Mouse (Mus musculus): ENCODE measurements around the gene Btbd9. TPM values are rescaled to one million over a fixed set of nuclear protein-coding genes. Genes with fewer than 3 reads are reported as not detected.
"Not testable (repeated sequence)": the region's sequence is repeated elsewhere in the genome, so short reads cannot be mapped to it uniquely, and the experiment has no call there.

The Btbd9 gene
- polyA plus RNA-seq, 1 experiment from 2014 or later, result 164 TPM

DNA sequence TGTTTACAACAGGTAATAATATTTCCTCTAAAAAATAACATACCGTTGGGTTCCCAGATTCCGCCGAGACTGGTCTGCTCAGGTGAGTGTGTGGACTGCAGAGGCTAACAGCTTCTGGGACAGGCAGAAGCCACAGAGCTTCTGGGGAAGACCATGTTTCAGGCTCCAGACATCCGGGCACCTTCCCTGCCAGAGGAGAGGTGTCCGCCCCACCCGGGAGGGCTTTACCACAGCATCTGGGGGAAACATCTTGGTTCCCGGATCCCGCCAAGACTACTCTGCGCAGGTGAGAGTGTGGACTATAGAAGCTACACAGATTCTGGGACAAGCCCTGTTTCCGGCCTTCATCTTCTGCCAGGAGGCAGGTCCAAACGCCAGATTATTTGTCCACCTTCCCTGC is 76.7 kb downstream of the Btbd9 start:
- peaks cover 14% of the 10 kb centered on the region for H3K4me1 ChIP-seq (ENCODE audit: control insufficient read depth, insufficient read depth, low read length)
- not testable (repeated sequence) for H3K36me3 ChIP-seq (ENCODE audit: control insufficient read depth, insufficient read depth, low read length); H3K4me2 ChIP-seq (ENCODE audit: low read length); H3K9ac ChIP-seq (ENCODE audit: low read depth, low read length); H3K4me3 ChIP-seq (ENCODE audit: low read depth, low read length); H3K27ac ChIP-seq (ENCODE audit: low read length); H3K27me3 ChIP-seq (ENCODE audit: control insufficient read depth, insufficient read depth, low read depth, low read length); H3K9me3 ChIP-seq (replicated peaks; ENCODE audit: control insufficient read depth, low read length, poor library complexity, severe bottlenecking); ATAC-seq
- 97% methylated on average over 11 of the region's 11 CpGs for WGBS

DNA sequence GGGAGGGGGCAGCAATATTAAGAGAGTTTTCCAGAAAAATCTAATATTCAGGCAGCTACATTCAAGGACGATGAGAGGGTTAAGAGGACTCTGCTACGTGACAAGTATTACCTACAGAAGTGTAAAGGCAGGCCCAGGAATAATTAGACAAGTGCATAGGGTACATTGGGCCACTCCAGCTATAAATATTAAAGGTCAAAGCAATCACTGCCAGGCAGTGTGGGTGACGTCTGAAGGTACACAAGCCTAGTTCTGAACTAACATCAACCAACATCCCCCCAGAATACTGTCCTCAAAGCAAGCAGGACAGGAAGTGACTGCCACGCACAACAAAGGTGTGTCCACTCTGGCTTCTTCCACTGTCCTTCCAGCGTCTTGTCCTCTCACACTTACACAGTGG is 77.5 kb downstream of the Btbd9 start:
- WGBS, result 76% methylated on average over 5 of the region's 5 CpGs
- no peak overlapping the region for H3K4me2 ChIP-seq (ENCODE audit: low read length)

GRCm38 (mm10) chr17:30498376-30498719 is 77.9 kb downstream of the Btbd9 start:
- Histone ChIP-seq H3K36me3 (ENCODE audit: control insufficient read depth, insufficient read depth, low read length) (no peaks in the 10 kb centered on the region), H3K9ac (ENCODE audit: low read depth, low read length) (no peak overlapping the region), H3K27ac (ENCODE audit: low read length) (peak overlapping the region; percentile 7; the same call in 1 of the 2 replicates), H3K27me3 (ENCODE audit: control insufficient read depth, insufficient read depth, low read depth, low read length) (no peaks in the 10 kb centered on the region), H3K4me3 (ENCODE audit: low read depth, low read length) (no peak overlapping the region), H3K4me2 (ENCODE audit: low read length) (no peak overlapping the region), H3K4me1 (ENCODE audit: control insufficient read depth, insufficient read depth, low read length) (peaks cover 15% of the 10 kb centered on the region), H3K9me3 (replicated peaks; ENCODE audit: control insufficient read depth, low read length, poor library complexity, severe bottlenecking) (no peaks in the 10 kb centered on the region)
- 31% methylated on average over 6 of the region's 6 CpGs for WGBS
- ATAC-seq, result no peak

More for the DNA sequence above, 77.5 kb downstream of the Btbd9 start:
- no peak for ATAC-seq
- no peak overlapping the region for H3K27ac ChIP-seq (ENCODE audit: low read length)
- H3K9me3 ChIP-seq (replicated peaks; ENCODE audit: control insufficient read depth, low read length, poor library complexity, severe bottlenecking), result no peaks in the 10 kb centered on the region
- peaks cover 15% of the 10 kb centered on the region for H3K4me1 ChIP-seq (ENCODE audit: control insufficient read depth, insufficient read depth, low read length)
- H3K27me3 ChIP-seq (ENCODE audit: control insufficient read depth, insufficient read depth, low read depth, low read length), result no peaks in the 10 kb centered on the region
- no peak overlapping the region for H3K4me3 ChIP-seq (ENCODE audit: low read depth, low read length)
- no peaks in the 10 kb centered on the region for H3K36me3 ChIP-seq (ENCODE audit: control insufficient read depth, insufficient read depth, low read length)
- no peak overlapping the region for H3K9ac ChIP-seq (ENCODE audit: low read depth, low read length)

DNA sequence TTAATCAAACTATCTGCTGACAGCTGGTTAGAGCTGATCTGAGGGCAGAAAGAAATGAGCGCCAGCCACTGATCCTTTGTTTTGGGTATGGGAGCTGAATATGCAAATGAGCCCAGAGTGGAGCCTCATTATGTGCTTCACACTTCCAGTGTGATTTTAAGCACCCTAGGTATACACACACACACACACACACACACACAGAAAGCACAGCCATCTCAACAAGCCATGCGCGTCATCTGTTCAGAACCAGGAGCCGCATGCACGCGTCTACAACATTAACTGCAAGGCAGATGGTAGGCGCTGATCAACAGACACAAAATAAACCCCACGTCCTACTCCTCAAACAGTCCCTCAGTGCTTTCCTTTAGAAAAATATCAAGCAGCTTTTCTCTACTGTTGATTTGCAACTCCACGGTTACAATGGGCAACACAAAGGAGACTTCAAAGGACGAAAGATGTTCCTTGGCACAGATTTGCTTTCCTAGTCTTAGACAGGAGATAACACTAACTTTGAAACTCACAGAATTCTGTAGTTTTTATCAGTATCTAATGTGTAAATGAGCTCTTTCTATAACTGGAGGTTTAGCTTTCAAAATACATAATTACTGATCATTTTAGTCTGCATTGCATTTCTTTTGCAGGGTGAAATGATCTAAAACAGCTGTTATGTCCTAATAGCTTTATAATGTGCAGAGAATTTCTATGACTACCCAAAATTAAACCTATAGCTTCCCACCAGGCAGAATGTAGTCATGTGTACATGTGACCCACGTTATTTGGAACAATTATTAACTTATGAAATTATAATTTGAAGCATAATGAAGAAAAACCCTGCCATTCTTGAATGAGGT is 78.5 kb downstream of the Btbd9 start:
- Histone ChIP-seq H3K4me2 (ENCODE audit: low read length) (no peak overlapping the region), H3K27me3 (ENCODE audit: control insufficient read depth, insufficient read depth, low read depth, low read length) (no peaks in the 10 kb centered on the region), H3K9me3 (replicated peaks; ENCODE audit: control insufficient read depth, low read length, poor library complexity, severe bottlenecking) (no peaks in the 10 kb centered on the region), H3K9ac (ENCODE audit: low read depth, low read length) (peak overlapping the region; percentile 38; the same call in 1 of the 2 replicates), H3K4me3 (ENCODE audit: low read depth, low read length) (no peak overlapping the region), H3K4me1 (ENCODE audit: control insufficient read depth, insufficient read depth, low read length) (peaks cover 15% of the 10 kb centered on the region), H3K27ac (ENCODE audit: low read length) (peak overlapping the region; percentile 46), H3K36me3 (ENCODE audit: control insufficient read depth, insufficient read depth, low read length) (no peaks in the 10 kb centered on the region)
- ATAC-seq, result no peak
- WGBS, result 16% methylated on average over 11 of the region's 11 CpGs

DNA sequence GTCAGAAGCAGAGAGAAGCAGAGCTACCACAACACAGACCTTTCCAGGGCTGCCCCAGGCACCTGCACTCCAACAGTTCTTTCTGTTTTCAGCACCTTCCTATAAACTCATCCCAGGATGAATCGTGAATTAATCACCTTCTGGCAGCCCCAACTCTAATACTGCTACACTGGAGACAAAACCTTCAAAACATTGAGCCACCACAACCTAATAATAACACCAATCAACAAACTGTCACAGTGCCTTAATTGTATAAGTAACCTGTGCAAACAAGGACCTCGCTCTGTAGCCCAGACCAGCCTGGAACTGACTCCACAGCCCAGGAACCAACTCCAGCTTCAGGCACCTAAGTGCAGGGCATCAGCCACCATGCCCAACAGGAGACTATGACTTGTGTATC is 80.7 kb downstream of the Btbd9 start:
- Histone ChIP-seq H3K9ac (ENCODE audit: low read depth, low read length) (no peak overlapping the region), H3K27ac (ENCODE audit: low read length) (no peak overlapping the region), H3K9me3 (replicated peaks; ENCODE audit: control insufficient read depth, low read length, poor library complexity, severe bottlenecking) (no peaks in the 10 kb centered on the region), H3K4me2 (ENCODE audit: low read length) (no peak overlapping the region), H3K4me3 (ENCODE audit: low read depth, low read length) (no peak overlapping the region), H3K36me3 (ENCODE audit: control insufficient read depth, insufficient read depth, low read length) (no peaks in the 10 kb centered on the region), H3K4me1 (ENCODE audit: control insufficient read depth, insufficient read depth, low read length) (peaks cover 15% of the 10 kb centered on the region), H3K27me3 (ENCODE audit: control insufficient read depth, insufficient read depth, low read depth, low read length) (no peaks in the 10 kb centered on the region)
- ATAC-seq, result no peak
- WGBS, result 93% methylated on average over 2 of the region's 2 CpGs

DNA sequence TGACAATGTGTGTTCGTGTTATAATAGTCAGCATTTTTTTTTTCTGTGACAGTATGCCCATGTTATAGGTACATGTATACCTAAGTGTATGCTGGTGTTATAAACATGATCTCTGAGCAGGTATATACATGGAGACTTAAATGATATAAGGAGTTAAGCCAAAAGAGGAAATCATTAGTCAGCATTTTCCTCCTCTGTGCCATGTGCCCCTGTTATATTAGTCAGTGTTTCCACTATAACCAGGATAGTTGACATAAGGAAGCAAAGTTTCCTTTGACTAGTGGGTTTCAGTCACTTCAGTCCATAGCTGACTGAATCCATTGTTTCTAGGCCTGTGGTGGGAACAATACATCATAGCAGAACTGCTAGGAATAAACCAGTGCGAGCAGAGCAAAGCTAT is 81.1 kb downstream of the Btbd9 start:
- Histone ChIP-seq H3K4me1 (ENCODE audit: control insufficient read depth, insufficient read depth, low read length) (peaks cover 15% of the 10 kb centered on the region), H3K4me2 (ENCODE audit: low read length) (no peak overlapping the region), H3K9ac (ENCODE audit: low read depth, low read length) (no peak overlapping the region), H3K4me3 (ENCODE audit: low read depth, low read length) (no peak overlapping the region), H3K36me3 (ENCODE audit: control insufficient read depth, insufficient read depth, low read length) (no peaks in the 10 kb centered on the region), H3K27ac (ENCODE audit: low read length) (no peak overlapping the region), H3K27me3 (ENCODE audit: control insufficient read depth, insufficient read depth, low read depth, low read length) (no peaks in the 10 kb centered on the region), H3K9me3 (replicated peaks; ENCODE audit: control insufficient read depth, low read length, poor library complexity, severe bottlenecking) (no peaks in the 10 kb centered on the region)
- no peak for ATAC-seq
- WGBS, result 68% methylated on average over 2 of the region's 2 CpGs

DNA sequence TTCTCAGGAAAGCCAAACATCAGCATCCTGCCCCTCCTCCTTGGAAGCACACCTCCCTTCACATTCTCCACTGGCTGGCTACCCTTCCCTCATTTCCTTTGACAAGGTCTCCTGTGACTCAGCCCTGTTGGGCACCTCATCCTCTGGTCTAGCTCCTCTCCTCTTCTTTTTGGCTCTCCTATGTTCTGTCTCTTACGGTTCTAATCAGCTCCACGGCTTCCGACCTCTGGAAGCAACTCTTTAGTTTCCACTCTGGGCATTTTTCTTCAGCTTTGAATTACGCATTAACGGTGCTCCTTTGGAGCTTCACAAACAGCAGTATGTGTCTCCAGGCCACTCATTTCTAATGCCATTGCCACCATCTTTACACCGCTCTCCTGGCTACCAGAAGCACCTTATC is 82.8 kb downstream of the Btbd9 start:
- no peaks in the 10 kb centered on the region for H3K9me3 ChIP-seq (replicated peaks; ENCODE audit: control insufficient read depth, low read length, poor library complexity, severe bottlenecking)
- 86% methylated on average over 6 of the region's 6 CpGs for WGBS

GRCm38 (mm10) chr17:30492191-30492590 is 84.1 kb downstream of the Btbd9 start:
- H3K4me1 ChIP-seq (ENCODE audit: control insufficient read depth, insufficient read depth, low read length), result peaks cover 7% of the 10 kb centered on the region; the same call in 1 of the 2 replicates
- ATAC-seq, result no peak
- H3K4me2 ChIP-seq (ENCODE audit: low read length), result no peak overlapping the region
- no peak overlapping the region for H3K9ac ChIP-seq (ENCODE audit: low read depth, low read length)
- no peak overlapping the region for H3K4me3 ChIP-seq (ENCODE audit: low read depth, low read length)
- WGBS, result 97% methylated on average over 5 of the region's 5 CpGs
- no peaks in the 10 kb centered on the region for H3K9me3 ChIP-seq (replicated peaks; ENCODE audit: control insufficient read depth, low read length, poor library complexity, severe bottlenecking)
- no peaks in the 10 kb centered on the region for H3K27me3 ChIP-seq (ENCODE audit: control insufficient read depth, insufficient read depth, low read depth, low read length)
- no peak overlapping the region for H3K27ac ChIP-seq (ENCODE audit: low read length)
- H3K36me3 ChIP-seq (ENCODE audit: control insufficient read depth, insufficient read depth, low read length), result no peaks in the 10 kb centered on the region

More for the DNA sequence above, 82.8 kb downstream of the Btbd9 start:
- Histone ChIP-seq H3K9ac (ENCODE audit: low read depth, low read length) (no peak overlapping the region), H3K4me3 (ENCODE audit: low read depth, low read length) (no peak overlapping the region), H3K4me1 (ENCODE audit: control insufficient read depth, insufficient read depth, low read length) (peaks cover 18% of the 10 kb centered on the region), H3K27ac (ENCODE audit: low read length) (no peak overlapping the region), H3K36me3 (ENCODE audit: control insufficient read depth, insufficient read depth, low read length) (no peaks in the 10 kb centered on the region), H3K4me2 (ENCODE audit: low read length) (no peak overlapping the region), H3K27me3 (ENCODE audit: control insufficient read depth, insufficient read depth, low read depth, low read length) (no peaks in the 10 kb centered on the region)
- ATAC-seq, result no peak

DNA sequence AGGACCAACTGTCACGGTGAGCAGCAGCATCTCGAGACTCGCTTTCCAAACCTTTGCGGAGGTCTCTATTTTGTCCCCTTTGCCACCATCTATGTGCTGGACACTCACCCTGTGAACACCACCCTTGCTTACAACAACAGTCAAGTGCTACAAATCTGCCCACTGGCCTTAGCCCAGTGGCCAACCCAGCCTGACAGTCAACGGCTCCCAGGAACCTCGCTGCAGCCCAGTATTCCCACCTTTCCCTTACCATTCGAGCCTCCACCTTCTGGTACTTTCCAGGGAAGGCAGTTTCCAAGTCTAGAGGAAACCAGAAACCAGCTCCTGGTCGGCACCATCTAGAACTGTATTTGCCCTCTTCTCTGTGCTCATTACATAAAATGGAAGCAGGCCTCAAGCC is 84.7 kb downstream of the Btbd9 start:
- Histone ChIP-seq H3K4me1 (ENCODE audit: control insufficient read depth, insufficient read depth, low read length) (peaks cover 7% of the 10 kb centered on the region; the same call in 1 of the 2 replicates), H3K4me2 (ENCODE audit: low read length) (no peak overlapping the region), H3K27ac (ENCODE audit: low read length) (no peak overlapping the region), H3K9ac (ENCODE audit: low read depth, low read length) (no peak overlapping the region), H3K9me3 (replicated peaks; ENCODE audit: control insufficient read depth, low read length, poor library complexity, severe bottlenecking) (no peaks in the 10 kb centered on the region), H3K27me3 (ENCODE audit: control insufficient read depth, insufficient read depth, low read depth, low read length) (no peaks in the 10 kb centered on the region), H3K4me3 (ENCODE audit: low read depth, low read length) (no peak overlapping the region), H3K36me3 (ENCODE audit: control insufficient read depth, insufficient read depth, low read length) (no peaks in the 10 kb centered on the region)
- no peak for ATAC-seq
- 97% methylated on average over 8 of the region's 8 CpGs for WGBS
